Mouse (Mus musculus): ENCODE measurements around the gene Cacna1s.

DNA sequence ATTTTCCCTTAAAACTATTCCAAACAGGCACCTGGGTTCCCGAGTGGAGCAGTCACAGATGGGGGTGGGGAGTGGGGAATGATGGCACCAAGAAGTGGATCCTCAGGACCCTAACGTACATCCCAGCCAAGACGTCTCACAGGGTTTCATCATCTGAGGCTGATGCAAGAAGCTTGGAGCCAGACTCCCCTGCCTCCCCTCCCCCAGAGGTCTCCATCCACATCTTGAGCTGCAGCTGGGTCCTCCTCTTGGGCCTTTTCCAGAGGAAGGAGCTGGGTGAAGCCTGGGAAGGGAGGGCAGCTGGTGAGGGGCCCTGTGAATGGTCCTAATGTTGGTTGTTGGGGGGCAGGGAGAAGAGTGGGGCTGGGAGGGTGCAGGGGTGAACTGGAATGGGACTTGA, 77.6 kb downstream of the Cacna1s start:
- TF ChIP-seq CTCF (IDR thresholded peaks at IDR 0.05; ENCODE audit: control insufficient read depth, insufficient read depth, insufficient replicate concordance, low read depth, low read length) = no peak
- no peak for TF ChIP-seq POLR2A (IDR thresholded peaks at IDR 0.05; ENCODE audit: control insufficient read depth, low read depth, low read length)
